Mouse (Mus musculus) megakaryocyte, adult 5-6 weeks (primary cell): Measurements from ENCODE around the gene Tnni1. TPM values are rescaled to one million over a fixed set of nuclear protein-coding genes. Genes with fewer than 3 reads are reported as not detected.

Source experiments
- ATAC-seq: 2 replicates; pipeline ENCODE4 v1.8.0; 2016; ENCODE audit warnings: mild to moderate bottlenecking, inconsistent platforms; ENCODE audit not compliant: poor library complexity, severe bottlenecking
- total RNA-seq, 2 experiments: library from RNA; stranded (forward) in 1 of 2; stranded (reverse) in 1 of 2; fragments of 153-499, 151-499 nt in 1 of 2; fragments of 221-1000, 200-1000 nt in 1 of 2; gene quantifications; 2 replicates each; pipeline versions ENCODE4 v1.2.3 to v1.2.4; 2015 to 2017

The Tnni1 gene
- total RNA-seq, 2 experiments from 2014 or later, result 0.45 TPM; not detected in 1

- no peak for ATAC-seq
Observed at GRCm38 (mm10) chr1:135766592-135767306, 12.5 kb upstream of the Tnni1 start.

GRCm38 (mm10) chr1:135767324-135767890 lies 11.8 kb upstream of the Tnni1 start:
- ATAC-seq, result no peak

GRCm38 (mm10) chr1:135768400-135768799 lies 10.8 kb upstream of the Tnni1 start:
- no peak for ATAC-seq

- no peak for ATAC-seq
Observed at GRCm38 (mm10) chr1:135770237-135770636, 9.0 kb upstream of the Tnni1 start.

- 0 out of 2 replicates have a peak, but pooled peaks have one; percentile 39 for ATAC-seq
Observed at GRCm38 (mm10) chr1:135770896-135771572, 8.2 kb upstream of the Tnni1 start.

- ATAC-seq, result no peak
Observed at GRCm38 (mm10) chr1:135771573-135771970, 7.7 kb upstream of the Tnni1 start.

- ATAC-seq, result no peak
Observed at GRCm38 (mm10) chr1:135776596-135776995, 2.6 kb upstream of the Tnni1 start.

GRCm38 (mm10) chr1:135777046-135777445 lies 2.2 kb upstream of the Tnni1 start:
- no peak for ATAC-seq

- no peak for ATAC-seq
Observed at GRCm38 (mm10) chr1:135780649-135781048, 1.4 kb downstream of the Tnni1 start.

- peak; percentile 94 for ATAC-seq
Observed at GRCm38 (mm10) chr1:135781220-135781619, 2.0 kb downstream of the Tnni1 start.

- no peak for ATAC-seq
Observed at GRCm38 (mm10) chr1:135782816-135783215, 3.6 kb downstream of the Tnni1 start.

- peak; percentile 72 for ATAC-seq
Observed at GRCm38 (mm10) chr1:135787799-135788198, 8.6 kb downstream of the Tnni1 start.

- ATAC-seq, result no peak
Observed at GRCm38 (mm10) chr1:135788708-135789107, 9.5 kb downstream of the Tnni1 start.

GRCm38 (mm10) chr1:135789815-135790214 lies 10.6 kb downstream of the Tnni1 start:
- peak; percentile 62 for ATAC-seq

GRCm38 (mm10) chr1:135792143-135792939 lies 13.1 kb downstream of the Tnni1 start:
- no peak for ATAC-seq

- peak; percentile 73 for ATAC-seq
Observed at GRCm38 (mm10) chr1:135793370-135794215, 14.4 kb downstream of the Tnni1 start.

GRCm38 (mm10) chr1:135794216-135795134 lies 15.2 kb downstream of the Tnni1 start:
- peak; percentile 20 for ATAC-seq

- no peak for ATAC-seq
Observed at GRCm38 (mm10) chr1:135798492-135798891, 19.3 kb downstream of the Tnni1 start.

- no peak for ATAC-seq
Observed at GRCm38 (mm10) chr1:135799109-135799627, 19.9 kb downstream of the Tnni1 start.
